Mouse (Mus musculus) ES-E14 (cell line): ENCODE data around the gene Alad.

Experiments
- CHD2 ChIP-seq: IDR thresholded peaks from 2 replicates; pipeline ENCODE4 v1.6.1; 2014; ENCODE audit warnings: mild to moderate bottlenecking, low read depth, low read length, inconsistent platforms
- MAFK ChIP-seq: IDR thresholded peaks from 2 replicates; pipeline ENCODE4 v1.6.1; 2014; ENCODE audit warnings: mild to moderate bottlenecking, low read depth, low read length, inconsistent platforms; ENCODE audit not compliant: insufficient read depth

DNA sequence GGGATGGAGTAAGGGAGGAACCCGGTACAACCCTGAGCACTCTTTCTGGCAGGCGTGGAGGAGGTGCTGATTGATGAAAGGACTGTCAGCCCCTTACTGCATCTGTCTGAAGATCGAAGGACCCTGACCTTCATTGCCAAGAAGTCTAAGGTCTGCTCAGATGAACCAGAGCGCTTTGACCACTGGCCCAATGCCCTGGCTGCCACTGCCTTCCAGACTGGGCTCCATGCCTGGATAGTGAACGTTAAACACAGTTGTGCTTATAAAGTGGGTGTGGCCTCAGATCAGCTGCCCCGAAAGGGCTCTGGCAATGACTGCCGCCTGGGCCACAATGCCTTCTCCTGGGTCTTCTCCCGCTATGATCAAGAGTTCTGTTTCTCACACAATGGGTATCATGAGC lies 23.8 kb downstream of the Alad start:
- TF ChIP-seq CHD2 = no peak
- TF ChIP-seq MAFK = no peak
